Mouse (Mus musculus) lung, postnatal 0 days (tissue): ENCODE results near the gene Mindy3. TPM values are rescaled to one million over a fixed set of nuclear protein-coding genes. Genes with fewer than 3 reads are reported as not detected.

Experiments
- ATAC-seq: fragments of 200-750 bp; cut with Nextera tagmentation; 2 replicates; pipeline ENCODE4 v1.8.0; 2017; ENCODE audit warnings: moderate library complexity
- DNase-seq: peaks from one replicate; pipeline ENCODE4 v3.0.0-alpha.2; 2016; ENCODE audit warnings: low spot score
- H3K27ac ChIP-seq: fragments of 300-500 bp; sonication (generic); 2 replicates; pipeline ENCODE4 v1.5.1; 2014; ENCODE audit warnings: antibody characterized with exemption, mild to moderate bottlenecking, low read length, mixed read lengths
- H3K27me3 ChIP-seq: fragments of 300-500 bp; sonication (generic); replicated peaks from 2 replicates; pipeline ENCODE4 v1.6.1; 2014; ENCODE audit warnings: low read length, mixed read lengths; ENCODE audit not compliant: insufficient read depth
- H3K36me3 ChIP-seq: fragments of 300-500 bp; sonication (generic); 2 replicates; pipeline ENCODE4 v1.6.1; 2014; ENCODE audit warnings: low read length, mixed read lengths; ENCODE audit not compliant: insufficient read depth
- H3K4me1 ChIP-seq: fragments of 300-500 bp; sonication (generic); 2 replicates; pipeline ENCODE4 v1.6.1; 2014; ENCODE audit warnings: antibody characterized with exemption, low read depth, low read length, mixed read lengths; ENCODE audit not compliant: insufficient read depth
- H3K4me2 ChIP-seq: fragments of 300-500 bp; sonication (generic); replicated peaks from 2 replicates; pipeline ENCODE4 v1.6.1; 2014; ENCODE audit warnings: low read depth, mild to moderate bottlenecking, low read length, moderate library complexity, mixed read lengths
- H3K4me3 ChIP-seq: fragments of 300-500 bp; sonication (generic); 2 replicates; pipeline ENCODE4 v1.5.1; 2014; ENCODE audit warnings: low read depth, low read length
- H3K9ac ChIP-seq: fragments of 300-500 bp; sonication (generic); replicated peaks from 2 replicates; pipeline ENCODE4 v1.6.1; 2014; ENCODE audit warnings: low read depth, mild to moderate bottlenecking
- H3K9me3 ChIP-seq: fragments of 300-500 bp; sonication (generic); 2 replicates; pipeline ENCODE4 v1.6.1; 2016; ENCODE audit warnings: low read length, mixed read lengths
- CTCF ChIP-seq: IDR thresholded peaks from 2 replicates; pipeline ENCODE4 v1.5.1; 2016; ENCODE audit warnings: antibody characterized with exemption, mild to moderate bottlenecking
- EP300 ChIP-seq: IDR thresholded peaks from 2 replicates; pipeline ENCODE4 v1.6.1; 2016; ENCODE audit warnings: antibody characterized with exemption, mild to moderate bottlenecking, control low read depth
- WGBS: fragments of 180-500 bp; shearing (Covaris S2); extraction: QIAGEN DNeasy Blood & Tissue Kit; methylation state at CpG from one replicate; pipeline ENCODE4 v1.1.7; 2014; 5-methylcytosine and 5-hydroxymethylcytosine counted together
- polyA plus RNA-seq: library from polyadenylated mRNA; unstranded; fragments of >200 nt; fragmentation: Nextera tagmentation; extraction: Ambion mirVana; gene quantifications from 2 replicates; pipeline ENCODE4 v1.2.1, GENCODE M21; 2015

The Mindy3 gene
- polyA plus RNA-seq, 1 experiment from 2014 or later: 33.5 TPM

GRCm38 (mm10) chr2:12305064-12305650 is 114.1 kb downstream of the Mindy3 start:
- Histone ChIP-seq H3K27me3 (no peaks in the 10 kb centered on the region), H3K27ac (peak overlapping the region; percentile 43; the same call in 1 of the 2 replicates), H3K9me3 (no peaks in the 10 kb centered on the region), H3K4me3 (no peak overlapping the region), H3K4me2 (no peak overlapping the region), H3K36me3 (no peaks in the 10 kb centered on the region), H3K9ac (no peak overlapping the region), H3K4me1 (no peaks in the 10 kb centered on the region)
- ATAC-seq (peak; percentile 23), DNase-seq (peak; percentile 45)
- WGBS: 51% methylated on average over 9 of the region's 9 CpGs
- TF ChIP-seq CTCF: no peak
- TF ChIP-seq EP300: no peak

GRCm38 (mm10) chr2:12301431-12302170 is 117.7 kb downstream of the Mindy3 start, which contains the start of gene Itga8:
Itga8 (minus strand) TSS chr2:12301922.
- under 1% methylated on average over 56 of the region's 56 CpGs for WGBS
- Histone ChIP-seq H3K9me3 (no peaks in the 10 kb centered on the region), H3K9ac (peak within 1 kb of the TSS; percentile 51), H3K27me3 (no peaks in the 10 kb centered on the region), H3K27ac (peak within 1 kb of the TSS; percentile 59), H3K4me2 (peak within 1 kb of the TSS; percentile 88), H3K36me3 (no peaks in the 10 kb centered on the region), H3K4me1 (no peaks in the 10 kb centered on the region), H3K4me3 (peak within 1 kb of the TSS; percentile 64)
- DNase-seq (peak; percentile 71), ATAC-seq (peak; percentile 90)
- peak; percentile 91 for TF ChIP-seq CTCF
- TF ChIP-seq EP300: no peak

- Histone ChIP-seq H3K4me2 (peak overlapping the region; percentile 88), H3K9ac (peak overlapping the region; percentile 51; the same call in 1 of the 2 replicates), H3K4me1 (no peaks in the 10 kb centered on the region), H3K36me3 (no peaks in the 10 kb centered on the region), H3K27ac (0 out of 2 replicates have a peak overlapping the region, but pooled peaks have one; percentile 20), H3K4me3 (peak overlapping the region; percentile 64), H3K9me3 (no peaks in the 10 kb centered on the region), H3K27me3 (no peaks in the 10 kb centered on the region)
- TF ChIP-seq CTCF: no peak
- TF ChIP-seq EP300: no peak
- ATAC-seq: no peak
- WGBS: 36% methylated on average over 15 of the region's 15 CpGs
- DNase-seq: no peak
Measured at GRCm38 (mm10) chr2:12300449-12301228, 118.6 kb downstream of the Mindy3 start.

GRCm38 (mm10) chr2:12297287-12297686 is 122.0 kb downstream of the Mindy3 start:
- DNase-seq: no peak
- no peak overlapping the region for H3K4me3 ChIP-seq
- ATAC-seq: no peak
- H3K36me3 ChIP-seq: no peaks in the 10 kb centered on the region
- no peak for TF ChIP-seq CTCF
- no peak for TF ChIP-seq EP300
- H3K27me3 ChIP-seq: no peaks in the 10 kb centered on the region
- H3K4me2 ChIP-seq: no peak overlapping the region
- H3K9me3 ChIP-seq: no peaks in the 10 kb centered on the region
- no peak overlapping the region for H3K27ac ChIP-seq
- H3K9ac ChIP-seq: no peak overlapping the region
- 85% methylated on average over 5 of the region's 5 CpGs for WGBS
- no peaks in the 10 kb centered on the region for H3K4me1 ChIP-seq

Other genes starting within 250 kb of the Mindy3 start
- 20.0 and 20.2 TPM in 2 replicates for gene Itga8, start 117.5 kb downstream of the Mindy3 start, polyA plus RNA-seq